Mouse (Mus musculus) CH12.LX (cell line): ENCODE data around the gene Tpo. TPM values are rescaled to one million over a fixed set of nuclear protein-coding genes. Genes with fewer than 3 reads are reported as not detected.

Experiments
- DNase-seq: peaks from one replicate; pipeline ENCODE4 v3.0.0-alpha.2; 2013; ENCODE audit errors: extremely low read depth
- H3K27ac ChIP-seq: 2 replicates; pipeline ENCODE4 v1.5.1; 2012; ENCODE audit warnings: low read depth, mild to moderate bottlenecking, control low read depth, moderate library complexity; ENCODE audit not compliant: insufficient read depth
- H3K27me3 ChIP-seq: replicated peaks from 2 replicates; pipeline ENCODE3; 2012; ENCODE audit warnings: inconsistent platforms
- H3K36me3 ChIP-seq, 2 experiments: replicated peaks in 1 of 2; 2 replicates each; pipeline versions ENCODE3 to v1.6.1; 2012; ENCODE audit warnings: inconsistent platforms in 1 of 2, low read length in 1 of 2, mild to moderate bottlenecking in 1 of 2, mixed read lengths in 1 of 2, moderate library complexity in 1 of 2; ENCODE audit not compliant: control insufficient read depth in 1 of 2, insufficient read depth in 1 of 2
- H3K4me1 ChIP-seq, 2 experiments: 2 replicates each; pipeline ENCODE4 v1.6.1; 2012; ENCODE audit warnings: inconsistent platforms in 1 of 2, moderate library complexity in 1 of 2; ENCODE audit not compliant: insufficient read depth in 2 of 2, control insufficient read depth in 1 of 2
- H3K4me2 ChIP-seq: 2 replicates; pipeline ENCODE4 v1.6.1; 2012; ENCODE audit warnings: low read depth, mild to moderate bottlenecking, control low read depth; ENCODE audit not compliant: poor library complexity, insufficient read depth, severe bottlenecking
- H3K4me3 ChIP-seq, 3 experiments: fragments of 150-350 bp in 1 of 3; sonication (generic) in 1 of 3; replicated peaks in 1 of 3; 2 replicates each; pipeline versions ENCODE3 to v1.5.1; 2011 to 2012; ENCODE audit warnings: low read depth in 2 of 3, low read length in 2 of 3, mild to moderate bottlenecking in 2 of 3, moderate library complexity in 2 of 3, control low read depth in 1 of 3, improper control_type of control experiment in 1 of 3, inconsistent platforms in 1 of 3, mixed read lengths in 1 of 3; ENCODE audit not compliant: poor library complexity in 1 of 3
- H3K79me2 ChIP-seq: replicated peaks from 2 replicates; pipeline ENCODE4 v1.6.1; 2012; ENCODE audit warnings: mild to moderate bottlenecking, moderate library complexity; ENCODE audit not compliant: control insufficient read depth, poor library complexity, insufficient read depth, severe bottlenecking; ENCODE audit errors: extremely low read depth
- H3K9ac ChIP-seq: 2 replicates; pipeline ENCODE4 v1.6.1; 2012; ENCODE audit warnings: low read depth, mild to moderate bottlenecking, control low read depth, moderate library complexity; ENCODE audit not compliant: insufficient read depth
- H3K9me3 ChIP-seq: replicated peaks from 2 replicates; pipeline ENCODE3; 2012; ENCODE audit warnings: low read length, inconsistent platforms, mixed read lengths
- BHLHE40 ChIP-seq: IDR thresholded peaks from 2 replicates; pipeline ENCODE4 v1.6.1; 2011; ENCODE audit warnings: mild to moderate bottlenecking, low read depth, low read length, improper control_type of control experiment
- E2F4 ChIP-seq: IDR thresholded peaks from 2 replicates; pipeline ENCODE4 v1.6.1; 2011; ENCODE audit warnings: low read depth, low read length, improper control_type of control experiment; ENCODE audit not compliant: insufficient replicate concordance
- ELF1 ChIP-seq: IDR thresholded peaks from 2 replicates; pipeline ENCODE4 v1.6.1; 2014; ENCODE audit warnings: low read depth, mild to moderate bottlenecking, inconsistent platforms, low read length, improper control_type of control experiment
- EP300 ChIP-seq: IDR thresholded peaks from 2 replicates; pipeline ENCODE4 v1.6.1; 2011; ENCODE audit warnings: low read length, improper control_type of control experiment
- GABPA ChIP-seq: IDR thresholded peaks from 2 replicates; pipeline ENCODE4 v1.6.1; 2012; ENCODE audit warnings: low read depth, low read length, improper control_type of control experiment, inconsistent platforms; ENCODE audit not compliant: insufficient replicate concordance
- IRF4 ChIP-seq: IDR thresholded peaks from 2 replicates; pipeline ENCODE4 v1.6.1; 2014; ENCODE audit warnings: low read depth, mild to moderate bottlenecking, inconsistent platforms, low read length, improper control_type of control experiment
- KAT2A ChIP-seq: IDR thresholded peaks from 2 replicates; pipeline ENCODE4 v1.6.1; 2012; ENCODE audit warnings: low read length, improper control_type of control experiment, inconsistent platforms; ENCODE audit not compliant: insufficient replicate concordance
- MAX ChIP-seq: IDR thresholded peaks from 2 replicates; pipeline ENCODE4 v1.6.1; 2011; ENCODE audit warnings: low read length, improper control_type of control experiment
- NELFE ChIP-seq: IDR thresholded peaks from 2 replicates; pipeline ENCODE4 v1.6.1; 2011; ENCODE audit warnings: low read depth, low read length, improper control_type of control experiment
- NRF1 ChIP-seq: IDR thresholded peaks from 2 replicates; pipeline ENCODE4 v1.6.1; 2014; ENCODE audit warnings: low read depth, mild to moderate bottlenecking, inconsistent platforms, low read length, improper control_type of control experiment, moderate library complexity
- POLR2A ChIP-seq: IDR thresholded peaks from 2 replicates; pipeline ENCODE4 v1.6.1; 2011; ENCODE audit warnings: low read depth, mild to moderate bottlenecking, improper control_type of control experiment, low read length
- POLR2AphosphoS2 ChIP-seq: IDR thresholded peaks from 2 replicates; pipeline ENCODE4 v1.6.1; 2011; ENCODE audit warnings: low read depth, low read length, improper control_type of control experiment
- RCOR1 ChIP-seq: conservative IDR thresholded peaks from 2 replicates; pipeline ENCODE4 v1.6.1; 2012; ENCODE audit warnings: low read depth, mild to moderate bottlenecking, inconsistent platforms, low read length, improper control_type of control experiment
- TBP ChIP-seq: conservative IDR thresholded peaks from 2 replicates; pipeline ENCODE4 v1.6.1; 2011; ENCODE audit warnings: low read depth, low read length, improper control_type of control experiment
- UBTF ChIP-seq: IDR thresholded peaks from 2 replicates; pipeline ENCODE4 v1.6.1; 2012; ENCODE audit warnings: low read depth, mild to moderate bottlenecking, inconsistent platforms, low read length, improper control_type of control experiment, moderate library complexity
- USF2 ChIP-seq: conservative IDR thresholded peaks from 2 replicates; pipeline ENCODE4 v1.6.1; 2011; ENCODE audit warnings: low read depth, low read length, improper control_type of control experiment
- ZC3H11A ChIP-seq: IDR thresholded peaks from 2 replicates; pipeline ENCODE4 v1.6.1; 2012; ENCODE audit warnings: low read depth, mild to moderate bottlenecking, inconsistent platforms, low read length, improper control_type of control experiment
- ZKSCAN1 ChIP-seq: IDR thresholded peaks from 2 replicates; pipeline ENCODE4 v1.6.1; 2012; ENCODE audit warnings: low read depth, inconsistent platforms, low read length, improper control_type of control experiment, borderline replicate concordance
- ZNF384 ChIP-seq: IDR thresholded peaks from 2 replicates; pipeline ENCODE4 v1.6.1; 2012; ENCODE audit warnings: low read depth, low read length, improper control_type of control experiment, inconsistent platforms
- dilution Hi-C: fragments of 300-500 bp; cut with MboI; formaldehyde crosslinking; loops from 2 replicates; pipeline ENCODE4 v1.14.3; 2020; ENCODE audit warnings: low sequenced_read_pairs; ENCODE audit not compliant: extremely low pct_unique_long_range_greater_than_20kb, extremely low pct_ligation_motif_present
- in situ Hi-C: fragments of 300-500 bp; cut with MboI; formaldehyde crosslinking; loops from 3 replicates; pipeline ENCODE4 v1.14.3; 2019; ENCODE audit warnings: low sequenced_read_pairs, low pct_ligation_motif_present, low pct_unique_long_range_greater_than_20kb, mixed read lengths
- polyA plus RNA-seq: library from polyadenylated mRNA; unstranded; fragments of >175 nt; gene quantifications from 2 replicates; pipeline ENCODE4 v1.2.1, GENCODE M21; 2012; ENCODE audit warnings: low read depth; ENCODE audit not compliant: insufficient read length
- total RNA-seq, 2 experiments: library from RNA; depleted of rRNA; stranded (reverse); fragments of 300-350 nt in 1 of 2; fragments of >200 nt in 1 of 2; gene quantifications; 2 replicates each; pipeline ENCODE4 v1.2.3; 2012 to 2014

Gene Tpo
- total and polyA plus RNA-seq, 3 experiments = not detected

- H3K9ac ChIP-seq = no peak overlapping the region
- TF ChIP-seq E2F4 (no peak), NELFE (no peak), UBTF (no peak), ZKSCAN1 (no peak), ZNF384 (no peak), RCOR1 (no peak), MAX (no peak), KAT2A (no peak), ELF1 (no peak), EP300 (no peak), TBP (no peak), BHLHE40 (no peak), GABPA (no peak), NRF1 (no peak), USF2 (no peak), POLR2AphosphoS2 (no peak), ZC3H11A (no peak)
- no peaks in the 10 kb centered on the region for H3K4me1 ChIP-seq
- H3K4me2 ChIP-seq = no peak overlapping the region
- dilution Hi-C loops (no loop called here), in situ Hi-C loops (no loop called here)
- no peaks in the 10 kb centered on the region for H3K36me3 ChIP-seq
- no peaks in the 10 kb centered on the region for H3K79me2 ChIP-seq
- H3K9me3 ChIP-seq = no peaks in the 10 kb centered on the region
- no peaks in the 10 kb centered on the region for H3K27me3 ChIP-seq
- no peak for DNase-seq
- no peak overlapping the region for H3K4me3 ChIP-seq
- no peak overlapping the region for H3K27ac ChIP-seq
Measured at GRCm38 (mm10) chr12:30008741-30009140, 123.7 kb downstream of the Tpo start.

DNA sequence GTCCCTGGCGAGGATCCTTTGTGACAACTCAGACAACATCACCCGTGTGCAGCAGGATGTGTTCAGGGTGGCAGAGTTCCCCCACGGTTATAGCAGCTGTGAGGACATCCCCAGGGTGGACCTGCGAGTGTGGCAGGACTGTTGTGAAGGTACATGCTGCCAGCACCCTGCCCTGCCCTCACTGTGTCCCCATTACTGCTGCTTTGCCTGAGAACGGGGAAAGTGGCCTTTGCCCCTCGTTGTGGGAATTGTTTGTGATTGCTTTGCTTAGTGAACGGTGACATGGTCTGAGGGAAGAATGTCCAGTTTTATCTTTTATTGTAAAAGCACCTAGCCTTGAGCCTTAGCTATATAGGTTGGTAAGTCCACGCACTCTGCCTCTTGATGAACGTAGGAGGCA, 125.8 kb downstream of the Tpo start:
- Histone ChIP-seq H3K27me3 (no peaks in the 10 kb centered on the region), H3K9me3 (no peaks in the 10 kb centered on the region), H3K79me2 (no peaks in the 10 kb centered on the region), H3K27ac (no peak overlapping the region), H3K4me2 (no peak overlapping the region), H3K9ac (no peak overlapping the region), H3K36me3 (no peaks in the 10 kb centered on the region), H3K4me1 (no peaks in the 10 kb centered on the region), H3K4me3 (no peak overlapping the region)
- dilution Hi-C loops (no loop called here), in situ Hi-C loops (no loop called here)
- no peak for DNase-seq
- TF ChIP-seq POLR2A = no peak
- no peak for TF ChIP-seq IRF4
- TF ChIP-seq, all 38 proteins: peak for 0

Other genes with a start within 250 kb of the Tpo start
- gene Pxdn, start 195.0 kb downstream of the Tpo start, total RNA-seq (2012; rRNA removed) = 0.04 TPM in 1 of 2 replicates, not detected in the other
- gene Pxdn, start 195.0 kb downstream of the Tpo start, total RNA-seq (2014; rRNA removed) = 0.11 and 0.21 TPM in 2 replicates
- 0.14 and 0.27 TPM in 2 replicates for gene Pxdn, start 195.0 kb downstream of the Tpo start, polyA plus RNA-seq
- not detected in 2 replicates for gene Sntg2, start 240.8 kb upstream of the Tpo start, total RNA-seq (2012; rRNA removed)
- not detected in 2 replicates for gene Sntg2, start 240.8 kb upstream of the Tpo start, total RNA-seq (2014; rRNA removed)
- gene Sntg2, start 240.8 kb upstream of the Tpo start, polyA plus RNA-seq = not detected in 2 replicates